Mouse (Mus musculus) kidney, embryonic 15.5 days (tissue): ENCODE results near the gene Zfp36l2. TPM values are rescaled to one million over a fixed set of nuclear protein-coding genes. Genes with fewer than 3 reads are reported as not detected.

Experiments used
- ATAC-seq: fragments of 200-750 bp; cut with Nextera tagmentation; replicated peaks from 2 replicates; pipeline ENCODE4 v1.8.0; 2017; ENCODE audit warnings: moderate TSS enrichment; ENCODE audit not compliant: low FRiP score
- H3K27ac ChIP-seq: fragments of 300-500 bp; sonication (generic); 2 replicates; pipeline ENCODE4 v1.5.1; 2015; ENCODE audit warnings: mild to moderate bottlenecking, inconsistent platforms
- H3K27me3 ChIP-seq: fragments of 300-500 bp; sonication (generic); 2 replicates; pipeline ENCODE4 v1.6.1; 2015; ENCODE audit warnings: inconsistent platforms
- H3K36me3 ChIP-seq: fragments of 300-500 bp; sonication (generic); 2 replicates; pipeline ENCODE4 v1.6.1; 2015; ENCODE audit warnings: inconsistent platforms
- H3K4me1 ChIP-seq: fragments of 300-500 bp; sonication (generic); 2 replicates; pipeline ENCODE4 v1.6.1; 2015; ENCODE audit warnings: inconsistent platforms
- H3K4me2 ChIP-seq: fragments of 300-500 bp; sonication (generic); 2 replicates; pipeline ENCODE4 v1.6.1; 2015; ENCODE audit warnings: moderate library complexity, mild to moderate bottlenecking, inconsistent platforms
- H3K4me3 ChIP-seq: fragments of 300-500 bp; sonication (generic); replicated peaks from 2 replicates; pipeline ENCODE4 v1.5.1; 2015; ENCODE audit warnings: mild to moderate bottlenecking, inconsistent platforms
- H3K9ac ChIP-seq: fragments of 300-500 bp; sonication (generic); 2 replicates; pipeline ENCODE4 v1.6.1; 2015; ENCODE audit warnings: mild to moderate bottlenecking, inconsistent platforms
- H3K9me3 ChIP-seq: fragments of 300-500 bp; sonication (generic); replicated peaks from 2 replicates; pipeline ENCODE4 v1.6.1; 2016; ENCODE audit warnings: inconsistent platforms
- WGBS: fragments of 180-500 bp; shearing (Covaris S2); methylation state at CpG from one replicate; pipeline ENCODE4 v1.1.7; 2015; ENCODE audit warnings: mixed read lengths; 5-methylcytosine and 5-hydroxymethylcytosine counted together
- polyA plus RNA-seq: library from polyadenylated mRNA; unstranded; fragments of >200 nt; fragmentation: Nextera tagmentation; extraction: Ambion mirVana; gene quantifications from 2 replicates; pipeline ENCODE4 v1.2.1, GENCODE M21; 2015

The Zfp36l2 gene
- polyA plus RNA-seq, 1 experiment from 2014 or later = 13.7 TPM

- peak overlapping the region; percentile 35; the same call in 1 of the 2 replicates for H3K9ac ChIP-seq
- H3K27ac ChIP-seq = peak overlapping the region; percentile 92
- no peaks in the 10 kb centered on the region for H3K9me3 ChIP-seq
- H3K27me3 ChIP-seq = no peaks in the 10 kb centered on the region
- H3K4me3 ChIP-seq = peak overlapping the region; percentile 35
- no peak for ATAC-seq
- 18% methylated on average over 16 of the region's 16 CpGs for WGBS
- H3K4me1 ChIP-seq = peaks cover 44% of the 10 kb centered on the region
- H3K36me3 ChIP-seq = peaks cover 15% of the 10 kb centered on the region; the same call in 1 of the 2 replicates
- peak overlapping the region; percentile 59 for H3K4me2 ChIP-seq
Observed at GRCm38 (mm10) chr17:84182311-84183271, 5.2 kb downstream of the Zfp36l2 start.

GRCm38 (mm10) chr17:84181502-84182310 lies 6.0 kb downstream of the Zfp36l2 start:
- Histone ChIP-seq H3K9ac (peak overlapping the region; percentile 31; the same call in 1 of the 2 replicates), H3K9me3 (no peaks in the 10 kb centered on the region), H3K27ac (peak overlapping the region; percentile 92), H3K4me1 (peaks cover 47% of the 10 kb centered on the region), H3K4me3 (no peak overlapping the region), H3K36me3 (peaks cover 15% of the 10 kb centered on the region; the same call in 1 of the 2 replicates), H3K27me3 (no peaks in the 10 kb centered on the region), H3K4me2 (peak overlapping the region; percentile 59)
- ATAC-seq = no peak
- WGBS = 64% methylated on average over 18 of the region's 18 CpGs

GRCm38 (mm10) chr17:84180715-84181501 lies 6.8 kb downstream of the Zfp36l2 start:
- Histone ChIP-seq H3K36me3 (peaks cover 7% of the 10 kb centered on the region; the same call in 1 of the 2 replicates), H3K4me1 (peaks cover 47% of the 10 kb centered on the region), H3K9me3 (no peaks in the 10 kb centered on the region), H3K9ac (no peak overlapping the region; the same call in 1 of the 2 replicates), H3K4me3 (no peak overlapping the region), H3K27me3 (no peaks in the 10 kb centered on the region), H3K27ac (peak overlapping the region; percentile 92), H3K4me2 (peak overlapping the region; percentile 31; the same call in 1 of the 2 replicates)
- WGBS = 33% methylated on average over 11 of the region's 11 CpGs
- ATAC-seq = peak; percentile 48

DNA sequence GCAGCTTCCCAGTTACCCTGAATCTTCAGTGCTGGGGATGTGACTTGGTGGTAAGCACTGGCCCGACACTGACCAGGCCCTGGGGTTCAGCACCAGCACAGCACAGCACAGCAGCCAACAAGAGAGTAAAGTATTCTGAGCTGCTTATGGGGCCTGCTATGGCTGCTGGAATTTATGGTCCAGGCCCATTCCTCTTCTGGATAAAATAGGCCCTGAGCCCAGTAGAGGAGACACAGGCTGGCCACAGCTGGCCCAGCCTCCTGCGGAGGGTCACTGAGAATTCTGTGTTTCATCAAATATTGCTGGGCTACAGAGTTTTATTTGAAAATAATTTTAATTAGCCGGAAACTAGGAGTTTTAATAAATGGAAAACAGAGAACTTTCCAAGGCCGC lies 7.8 kb downstream of the Zfp36l2 start:
- Histone ChIP-seq H3K4me3 (no peak overlapping the region), H3K36me3 (peaks cover 2% of the 10 kb centered on the region; the same call in 1 of the 2 replicates), H3K4me2 (no peak overlapping the region), H3K9ac (no peak overlapping the region), H3K9me3 (no peaks in the 10 kb centered on the region), H3K4me1 (peaks cover 47% of the 10 kb centered on the region), H3K27ac (peak overlapping the region; percentile 92), H3K27me3 (no peaks in the 10 kb centered on the region)
- ATAC-seq = no peak
- 70% methylated on average over 4 of the region's 4 CpGs for WGBS

GRCm38 (mm10) chr17:84179026-84179972 lies 8.4 kb downstream of the Zfp36l2 start:
- no peaks in the 10 kb centered on the region for H3K27me3 ChIP-seq
- no peak overlapping the region for H3K4me3 ChIP-seq
- ATAC-seq = no peak
- H3K4me1 ChIP-seq = peaks cover 47% of the 10 kb centered on the region
- H3K4me2 ChIP-seq = no peak overlapping the region
- peak overlapping the region; percentile 92; the same call in 1 of the 2 replicates for H3K27ac ChIP-seq
- no peaks in the 10 kb centered on the region for H3K36me3 ChIP-seq
- H3K9ac ChIP-seq = no peak overlapping the region
- WGBS = 88% methylated on average over 17 of the region's 17 CpGs
- no peaks in the 10 kb centered on the region for H3K9me3 ChIP-seq

GRCm38 (mm10) chr17:84177481-84177880 lies 10.3 kb downstream of the Zfp36l2 start:
- Histone ChIP-seq H3K36me3 (no peaks in the 10 kb centered on the region), H3K4me3 (no peak overlapping the region), H3K4me2 (no peak overlapping the region), H3K9ac (no peak overlapping the region), H3K9me3 (no peaks in the 10 kb centered on the region), H3K27me3 (no peaks in the 10 kb centered on the region), H3K4me1 (peaks cover 35% of the 10 kb centered on the region), H3K27ac (peak overlapping the region; percentile 54)
- 34% methylated on average over 8 of the region's 8 CpGs for WGBS
- no peak for ATAC-seq

DNA sequence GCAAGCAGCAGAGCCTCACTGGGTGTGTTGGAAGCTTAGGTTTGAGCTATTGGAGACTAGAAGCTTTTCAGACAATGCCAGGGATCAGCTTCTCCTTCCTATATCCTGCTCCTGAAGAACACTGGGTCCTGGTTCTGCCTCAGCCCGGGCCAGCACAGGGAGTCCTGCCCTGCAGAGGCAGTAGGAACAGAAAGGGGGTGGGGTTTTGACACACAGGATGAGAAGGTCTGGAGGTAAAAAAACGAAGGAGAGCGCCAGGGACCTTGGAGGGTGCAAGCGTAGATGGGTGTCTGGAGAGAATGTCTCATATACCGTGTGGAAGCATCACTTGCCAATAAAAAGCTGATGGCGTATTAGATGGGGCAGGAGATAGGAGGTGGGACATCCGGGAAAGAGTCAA lies 11.3 kb downstream of the Zfp36l2 start:
- Histone ChIP-seq H3K4me2 (no peak overlapping the region), H3K27me3 (no peaks in the 10 kb centered on the region), H3K36me3 (no peaks in the 10 kb centered on the region), H3K27ac (no peak overlapping the region), H3K9me3 (no peaks in the 10 kb centered on the region), H3K4me3 (no peak overlapping the region), H3K4me1 (peaks cover 24% of the 10 kb centered on the region), H3K9ac (no peak overlapping the region)
- WGBS = 89% methylated on average over 7 of the region's 7 CpGs
- ATAC-seq = no peak

GRCm38 (mm10) chr17:84175196-84175595 lies 12.6 kb downstream of the Zfp36l2 start:
- WGBS = 98% methylated on average over 17 of the region's 17 CpGs
- no peak overlapping the region for H3K27ac ChIP-seq

DNA sequence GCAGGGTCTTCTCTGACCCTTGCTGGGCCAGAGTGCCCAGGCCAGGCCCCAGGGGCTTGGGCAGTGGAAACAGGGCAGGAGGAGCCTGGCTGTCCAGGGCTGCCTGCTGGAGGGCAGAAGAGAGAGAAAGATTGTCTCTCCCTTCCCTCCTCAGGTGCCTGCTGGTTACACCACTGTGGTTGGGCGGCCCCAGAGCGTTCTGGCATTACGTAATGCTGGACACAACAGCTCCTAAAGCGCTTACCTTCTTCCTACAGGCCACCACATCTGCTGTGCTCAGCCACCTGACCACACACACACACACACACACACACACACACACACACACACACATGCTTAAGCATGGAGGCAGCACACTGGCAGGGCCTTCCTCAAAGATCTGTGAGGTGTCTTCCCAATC lies 20.4 kb downstream of the Zfp36l2 start:
- no peak for ATAC-seq
- whole genome bisulfite sequencing = 87% methylated on average over 4 of the region's 4 CpGs
- Histone ChIP-seq H3K4me1 (peaks cover 13% of the 10 kb centered on the region), H3K36me3 (no peaks in the 10 kb centered on the region), H3K9me3 (no peaks in the 10 kb centered on the region), H3K4me3 (no peak overlapping the region), H3K4me2 (no peak overlapping the region), H3K9ac (no peak overlapping the region), H3K27ac (no peak overlapping the region), H3K27me3 (no peaks in the 10 kb centered on the region)

More at GRCm38 (mm10) chr17:84175196-84175595, 12.6 kb downstream of the Zfp36l2 start:
- Histone ChIP-seq H3K27me3 (no peaks in the 10 kb centered on the region), H3K9me3 (no peaks in the 10 kb centered on the region), H3K4me1 (peaks cover 12% of the 10 kb centered on the region), H3K4me2 (no peak overlapping the region), H3K9ac (no peak overlapping the region), H3K4me3 (no peak overlapping the region), H3K36me3 (no peaks in the 10 kb centered on the region)
- no peak for ATAC-seq

DNA sequence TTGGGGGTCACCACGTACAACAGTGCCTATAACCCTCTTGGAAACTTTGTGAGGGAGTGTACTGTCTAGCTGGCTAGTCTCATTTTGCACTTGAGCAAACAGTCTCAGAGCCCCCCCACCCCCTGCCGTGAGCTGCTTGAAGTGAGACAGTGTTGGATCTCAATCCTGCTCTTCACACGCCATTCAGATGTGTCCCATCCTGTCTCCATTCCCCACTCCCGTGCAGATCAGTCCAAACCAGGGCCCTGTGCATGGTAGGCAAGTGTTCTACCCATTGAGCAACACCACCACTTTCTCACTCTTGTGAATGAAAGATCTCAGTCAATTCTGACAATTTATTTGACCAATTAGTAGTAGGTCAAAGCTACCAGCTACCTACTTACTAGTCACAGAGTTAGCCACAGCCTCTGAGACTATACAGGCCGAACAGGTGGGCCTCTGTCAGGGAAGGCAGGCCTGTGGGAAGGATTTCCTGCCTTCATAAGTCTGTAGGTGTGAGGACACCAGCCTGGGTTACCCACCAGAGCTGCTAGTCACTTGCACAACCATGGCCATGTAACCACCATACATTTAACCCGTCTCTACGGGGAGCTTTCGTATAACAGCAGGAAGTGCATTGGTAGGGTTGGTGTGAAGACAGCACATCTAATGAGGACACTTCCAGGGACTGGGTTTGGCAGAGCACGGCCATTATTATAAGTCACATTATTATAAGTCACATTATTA lies 21.4 kb downstream of the Zfp36l2 start:
- 83% methylated on average over 9 of the region's 9 CpGs for WGBS
- H3K9me3 ChIP-seq = no peaks in the 10 kb centered on the region
- no peak overlapping the region for H3K27ac ChIP-seq
- H3K9ac ChIP-seq = no peak overlapping the region
- no peak overlapping the region for H3K4me3 ChIP-seq
- no peaks in the 10 kb centered on the region for H3K36me3 ChIP-seq
- no peak for ATAC-seq
- no peak overlapping the region for H3K4me2 ChIP-seq
- H3K4me1 ChIP-seq = peaks cover 22% of the 10 kb centered on the region
- H3K27me3 ChIP-seq = no peaks in the 10 kb centered on the region
